Mouse (Mus musculus) neural tube, embryonic 14.5 days (tissue): ENCODE measurements around the gene Abhd17c. TPM values are rescaled to one million over a fixed set of nuclear protein-coding genes. Genes with fewer than 3 reads are reported as not detected.
A peak's percentile ranks its signal among the peaks of the same experiment; 100 is the strongest.

ENCODE experiments used
- ATAC-seq: fragments of 200-750 bp; cut with Nextera tagmentation; 2 replicates; pipeline ENCODE4 v1.8.0; 2017; ENCODE audit warnings: low read depth, mild to moderate bottlenecking, moderate TSS enrichment, moderate library complexity
- H3K27ac ChIP-seq: fragments of 300-500 bp; sonication (generic); 2 replicates; pipeline ENCODE4 v1.5.1; 2014; ENCODE audit warnings: low read depth, mild to moderate bottlenecking, control low read depth, low read length, moderate library complexity, mixed read lengths
- H3K27me3 ChIP-seq: fragments of 300-500 bp; sonication (generic); 2 replicates; pipeline ENCODE4 v1.6.1; 2014; ENCODE audit warnings: low read length; ENCODE audit not compliant: control insufficient read depth, insufficient read depth
- H3K36me3 ChIP-seq: fragments of 300-500 bp; sonication (generic); 2 replicates; pipeline ENCODE4 v1.6.1; 2014; ENCODE audit warnings: low read length, mixed read lengths; ENCODE audit not compliant: control insufficient read depth, insufficient read depth
- H3K4me1 ChIP-seq: fragments of 300-500 bp; sonication (generic); 2 replicates; pipeline ENCODE4 v1.6.1; 2014; ENCODE audit warnings: low read length; ENCODE audit not compliant: control insufficient read depth, insufficient read depth
- H3K4me2 ChIP-seq: fragments of 300-500 bp; sonication (generic); 2 replicates; pipeline ENCODE4 v1.6.1; 2014; ENCODE audit warnings: mild to moderate bottlenecking, low read depth, low read length, control low read depth
- H3K4me3 ChIP-seq: fragments of 300-500 bp; sonication (generic); 2 replicates; pipeline ENCODE4 v1.5.1; 2014; ENCODE audit warnings: low read depth, low read length, control low read depth, mixed read lengths
- H3K9ac ChIP-seq: fragments of 300-500 bp; sonication (generic); replicated peaks from 2 replicates; pipeline ENCODE4 v1.6.1; 2014; ENCODE audit warnings: low read depth, mild to moderate bottlenecking, control low read depth, low read length, mixed read lengths
- H3K9me3 ChIP-seq: fragments of 300-500 bp; sonication (generic); 2 replicates; pipeline ENCODE4 v1.6.1; 2016; ENCODE audit warnings: low read length; ENCODE audit not compliant: control insufficient read depth
- WGBS: fragments of 180-500 bp; shearing (Covaris S2); extraction: QIAGEN DNeasy Blood & Tissue Kit; methylation state at CpG from one replicate; pipeline ENCODE4 v1.1.7; 2014; 5-methylcytosine and 5-hydroxymethylcytosine counted together
- polyA plus RNA-seq: library from polyadenylated mRNA; unstranded; fragments of >200 nt; fragmentation: Nextera tagmentation; extraction: Ambion mirVana; gene quantifications from 2 replicates; pipeline ENCODE4 v1.2.1, GENCODE M21; 2014

Gene Abhd17c
- polyA plus RNA-seq, 1 experiment from 2014 or later = 39.7 TPM

- Histone ChIP-seq H3K27ac (no peak overlapping the region), H3K27me3 (no peaks in the 10 kb centered on the region), H3K9me3 (no peaks in the 10 kb centered on the region), H3K4me3 (no peak overlapping the region), H3K36me3 (no peaks in the 10 kb centered on the region), H3K4me2 (no peak overlapping the region), H3K9ac (no peak overlapping the region), H3K4me1 (peaks cover 44% of the 10 kb centered on the region)
- ATAC-seq = no peak
- WGBS = 88% methylated on average over 1 of the region's 1 CpGs
Observed at GRCm38 (mm10) chr7:84147746-84148145, 3.9 kb downstream of the Abhd17c start.

GRCm38 (mm10) chr7:84145633-84146032 is 6.1 kb downstream of the Abhd17c start:
- Histone ChIP-seq H3K27me3 (no peaks in the 10 kb centered on the region), H3K4me1 (peaks cover 43% of the 10 kb centered on the region), H3K4me3 (no peak overlapping the region), H3K4me2 (no peak overlapping the region), H3K9ac (no peak overlapping the region), H3K36me3 (no peaks in the 10 kb centered on the region), H3K9me3 (no peaks in the 10 kb centered on the region), H3K27ac (no peak overlapping the region)
- ATAC-seq = no peak
- WGBS = 63% methylated on average over 2 of the region's 2 CpGs

- Histone ChIP-seq H3K4me3 (no peak overlapping the region), H3K36me3 (no peaks in the 10 kb centered on the region), H3K4me2 (no peak overlapping the region), H3K9me3 (no peaks in the 10 kb centered on the region), H3K27ac (no peak overlapping the region), H3K27me3 (no peaks in the 10 kb centered on the region), H3K4me1 (peaks cover 23% of the 10 kb centered on the region), H3K9ac (no peak overlapping the region)
- ATAC-seq = no peak
- 70% methylated on average over 7 of the region's 7 CpGs for WGBS
Observed at GRCm38 (mm10) chr7:84142736-84143473, 8.8 kb downstream of the Abhd17c start.

DNA sequence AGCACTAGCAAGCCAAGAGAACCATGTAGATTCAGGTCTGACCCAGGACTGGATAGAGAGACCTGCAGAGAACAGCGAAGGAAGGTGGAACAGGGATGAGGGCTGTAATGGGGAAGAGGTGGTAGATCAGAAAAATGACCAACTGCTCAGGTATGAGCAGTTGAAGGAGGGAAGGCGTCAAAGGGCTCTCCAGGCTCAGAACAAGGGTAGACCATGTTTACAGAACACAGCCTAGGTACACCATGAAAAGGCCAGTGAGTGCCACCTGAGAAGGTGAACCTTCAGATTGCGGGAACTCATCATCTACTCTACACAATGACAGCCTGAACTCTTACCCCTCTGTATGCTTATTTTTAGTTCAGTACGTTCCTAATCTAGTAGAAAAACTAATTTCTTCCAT is 9.5 kb downstream of the Abhd17c start:
- H3K4me2 ChIP-seq = no peak overlapping the region
- no peaks in the 10 kb centered on the region for H3K36me3 ChIP-seq
- ATAC-seq = no peak
- no peak overlapping the region for H3K4me3 ChIP-seq
- no peak overlapping the region for H3K27ac ChIP-seq
- no peak overlapping the region for H3K9ac ChIP-seq
- no peaks in the 10 kb centered on the region for H3K27me3 ChIP-seq
- WGBS = 90% methylated on average over 4 of the region's 4 CpGs
- no peaks in the 10 kb centered on the region for H3K9me3 ChIP-seq
- H3K4me1 ChIP-seq = peaks cover 19% of the 10 kb centered on the region

DNA sequence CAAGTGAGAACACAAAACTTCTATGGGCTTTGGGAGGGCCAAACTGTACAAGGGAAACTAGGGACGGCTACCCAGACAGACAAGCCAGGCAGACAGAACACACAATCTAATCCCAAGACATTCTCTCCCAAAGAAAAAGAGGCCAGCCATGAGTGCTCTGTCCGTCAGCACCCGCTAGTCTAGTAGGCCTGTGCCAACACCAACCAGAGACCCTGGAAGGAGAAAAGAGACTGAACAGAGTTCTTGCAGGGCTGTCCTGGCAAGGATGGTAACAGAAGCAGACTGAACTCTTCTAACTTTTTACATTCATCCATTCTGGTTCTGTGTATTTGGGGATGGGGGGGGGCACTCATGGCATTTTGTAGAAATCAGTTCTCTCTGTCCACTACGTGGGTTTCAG is 12.1 kb downstream of the Abhd17c start:
- Histone ChIP-seq H3K9me3 (no peaks in the 10 kb centered on the region), H3K27ac (no peak overlapping the region), H3K27me3 (no peaks in the 10 kb centered on the region), H3K36me3 (no peaks in the 10 kb centered on the region), H3K4me1 (peaks cover 3% of the 10 kb centered on the region; the same call in 1 of the 2 replicates), H3K4me2 (no peak overlapping the region), H3K9ac (no peak overlapping the region), H3K4me3 (no peak overlapping the region)
- 65% methylated on average over 4 of the region's 4 CpGs for WGBS
- no peak for ATAC-seq

- Histone ChIP-seq H3K4me2 (no peak overlapping the region), H3K4me1 (peaks cover 3% of the 10 kb centered on the region; the same call in 1 of the 2 replicates), H3K27ac (no peak overlapping the region), H3K36me3 (no peaks in the 10 kb centered on the region), H3K9ac (no peak overlapping the region), H3K4me3 (no peak overlapping the region), H3K27me3 (no peaks in the 10 kb centered on the region), H3K9me3 (no peaks in the 10 kb centered on the region)
- ATAC-seq = no peak
- 89% methylated on average over 4 of the region's 4 CpGs for WGBS
Observed at GRCm38 (mm10) chr7:84138731-84139130, 13.0 kb downstream of the Abhd17c start.

DNA sequence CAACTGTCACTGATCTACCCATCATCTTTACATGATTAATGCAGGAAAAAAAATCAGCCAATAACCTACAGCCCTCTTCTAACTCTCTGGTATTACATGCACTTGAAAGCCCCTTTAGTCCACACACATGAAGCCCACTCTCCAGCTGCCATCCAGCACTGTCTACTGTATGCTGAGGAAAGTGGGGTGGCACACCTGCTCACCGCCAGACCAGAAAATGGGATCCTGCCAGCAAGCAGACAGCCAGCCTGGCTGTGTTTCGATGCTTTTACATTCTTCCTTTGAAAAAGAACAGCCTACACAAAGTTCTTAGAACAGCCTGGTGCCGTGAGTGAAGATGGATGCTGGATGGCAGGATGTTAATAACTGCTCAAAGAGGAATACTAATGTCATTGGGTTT is 13.9 kb downstream of the Abhd17c start:
- ATAC-seq = peak; percentile 49; the same call in 1 of the 2 replicates
- 51% methylated on average over 3 of the region's 3 CpGs for WGBS
- H3K4me2 ChIP-seq = no peak overlapping the region
- H3K4me1 ChIP-seq = no peaks in the 10 kb centered on the region
- no peak overlapping the region for H3K27ac ChIP-seq
- H3K9me3 ChIP-seq = no peaks in the 10 kb centered on the region
- H3K4me3 ChIP-seq = no peak overlapping the region
- no peaks in the 10 kb centered on the region for H3K27me3 ChIP-seq
- H3K36me3 ChIP-seq = no peaks in the 10 kb centered on the region
- no peak overlapping the region for H3K9ac ChIP-seq

GRCm38 (mm10) chr7:84135799-84136700 is 15.6 kb downstream of the Abhd17c start:
- 66% methylated on average over 4 of the region's 4 CpGs for WGBS
- no peak for ATAC-seq
- no peaks in the 10 kb centered on the region for H3K9me3 ChIP-seq
- no peaks in the 10 kb centered on the region for H3K36me3 ChIP-seq
- H3K4me3 ChIP-seq = no peak overlapping the region
- no peak overlapping the region for H3K27ac ChIP-seq
- H3K9ac ChIP-seq = no peak overlapping the region
- H3K27me3 ChIP-seq = no peaks in the 10 kb centered on the region
- no peak overlapping the region for H3K4me2 ChIP-seq
- H3K4me1 ChIP-seq = no peaks in the 10 kb centered on the region

DNA sequence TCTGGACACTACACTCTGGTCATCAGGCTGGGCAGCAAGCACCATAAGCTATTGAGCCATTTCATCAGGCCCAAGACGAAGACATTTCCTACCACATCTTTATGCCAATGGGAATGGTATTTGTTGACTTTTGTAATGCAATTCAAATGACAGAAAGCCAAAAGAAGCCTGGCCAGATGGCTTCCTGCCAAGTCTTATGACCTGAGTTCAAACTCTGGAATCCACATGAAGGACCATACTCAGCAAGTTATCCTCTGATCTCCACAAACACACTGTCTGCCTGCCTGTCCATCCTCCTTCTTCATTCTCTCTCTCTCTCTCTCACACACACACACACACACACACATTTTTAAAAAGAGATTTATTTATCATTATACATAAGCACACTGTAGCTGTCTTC is 19.0 kb downstream of the Abhd17c start:
- no peak overlapping the region for H3K27ac ChIP-seq
- no peak overlapping the region for H3K9ac ChIP-seq
- H3K36me3 ChIP-seq = no peaks in the 10 kb centered on the region
- H3K9me3 ChIP-seq = no peaks in the 10 kb centered on the region
- H3K4me1 ChIP-seq = no peaks in the 10 kb centered on the region
- H3K4me3 ChIP-seq = no peak overlapping the region
- WGBS = 55% methylated on average over 1 of the region's 1 CpGs
- H3K27me3 ChIP-seq = no peaks in the 10 kb centered on the region
- H3K4me2 ChIP-seq = no peak overlapping the region
- no peak for ATAC-seq
